Mouse (Mus musculus): Measurements from ENCODE around the gene Snx19.

GRCm38 (mm10) chr9:30508966-30509365 lies 82.1 kb downstream of the Snx19 start:
- TF ChIP-seq USF1 (IDR thresholded peaks at IDR 0.05; ENCODE audit: low read depth), result no peak
- TF ChIP-seq CTCF (IDR thresholded peaks at IDR 0.05; ENCODE audit: control insufficient read depth, insufficient read depth, insufficient read length), result no peak
- no peak for TF ChIP-seq MYOG (IDR thresholded peaks at IDR 0.05; ENCODE audit: control insufficient read depth, extremely low read depth, insufficient read length)
